Mouse (Mus musculus): ENCODE data around the gene Brix1. TPM values are rescaled to one million over a fixed set of nuclear protein-coding genes. Genes with fewer than 3 reads are reported as not detected.

Gene Brix1
- total and polyA plus RNA-seq, 3 experiments, result 25.3 to 354 (median 93.4) TPM

GRCm38 (mm10) chr15:10525896-10526295 lies 40.1 kb upstream of the Brix1 start:
- TF ChIP-seq ZC3H11A (IDR thresholded peaks at IDR 0.05; ENCODE audit: low read depth, low read length) (no peak), MAFK (IDR thresholded peaks at IDR 0.05; ENCODE audit: insufficient replicate concordance, low read length) (no peak), TBP (conservative IDR thresholded peaks at IDR 0.05; ENCODE audit: low read depth, low read length) (no peak), IRF4 (IDR thresholded peaks at IDR 0.05; ENCODE audit: low read depth, low read length) (no peak), PAX5 (IDR thresholded peaks at IDR 0.05; ENCODE audit: low read length) (no peak), SIN3A (IDR thresholded peaks at IDR 0.05; ENCODE audit: low read length) (no peak), TCF12 (IDR thresholded peaks at IDR 0.05; ENCODE audit: low read depth, low read length) (no peak), POLR2AphosphoS2 (IDR thresholded peaks at IDR 0.05; ENCODE audit: low read depth, low read length) (no peak), MYC (IDR thresholded peaks at IDR 0.05; ENCODE audit: low read depth, low read length) (no peak), ETS1 (conservative IDR thresholded peaks at IDR 0.05; ENCODE audit: low read depth, low read length) (no peak), GABPA (IDR thresholded peaks at IDR 0.05; ENCODE audit: insufficient replicate concordance, low read depth, low read length) (no peak), USF1 (IDR thresholded peaks at IDR 0.05; ENCODE audit: low read depth, low read length) (no peak), NRF1 (IDR thresholded peaks at IDR 0.05; ENCODE audit: low read depth, low read length) (no peak), MEF2A (IDR thresholded peaks at IDR 0.05; ENCODE audit: borderline replicate concordance, low read depth, low read length) (no peak), ZKSCAN1 (IDR thresholded peaks at IDR 0.05; ENCODE audit: borderline replicate concordance, low read depth, low read length) (no peak), RCOR1 (conservative IDR thresholded peaks at IDR 0.05; ENCODE audit: low read depth, low read length) (no peak)
- dilution Hi-C loops (cut with MboI; ENCODE audit: extremely low pct_ligation_motif_present, extremely low pct_unique_long_range_greater_than_20kb, low sequenced_read_pairs), result no loop called here
- DNase-seq (ENCODE audit: extremely low read depth), result no peak

DNA sequence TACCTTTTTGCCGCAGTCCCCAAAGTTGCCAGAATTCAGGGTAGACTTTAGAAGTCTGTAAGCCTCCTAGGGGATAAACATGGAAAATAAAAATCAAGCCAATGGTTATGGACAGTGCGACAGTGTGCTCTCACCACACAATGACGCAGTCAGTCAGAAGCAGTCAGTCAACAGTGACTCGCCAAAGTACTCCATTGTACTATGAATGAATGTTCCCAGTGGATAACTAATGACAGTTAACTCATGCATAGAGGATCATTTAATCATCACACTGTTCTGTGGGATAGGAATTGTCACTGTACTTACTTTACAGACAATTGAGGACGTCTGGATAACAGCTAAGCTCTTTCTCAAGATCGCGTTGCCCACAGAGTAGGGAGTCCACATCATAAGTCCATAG lies 29.4 kb upstream of the Brix1 start:
- dilution Hi-C loops (cut with MboI; ENCODE audit: extremely low pct_ligation_motif_present, extremely low pct_unique_long_range_greater_than_20kb, low sequenced_read_pairs), result no loop called here
- no peak for DNase-seq (ENCODE audit: extremely low read depth)

More at GRCm38 (mm10) chr15:10525896-10526295, 40.1 kb upstream of the Brix1 start:
- Histone ChIP-seq H3K4me1 (ENCODE audit: control insufficient read depth in 1 of 2, insufficient read depth in 2 of 2) (no peaks in the 10 kb centered on the region), H3K9ac (ENCODE audit: insufficient read depth, low read depth) (no peak overlapping the region), H3K27ac (ENCODE audit: insufficient read depth, low read depth) (no peak overlapping the region), H3K4me2 (ENCODE audit: insufficient read depth, low read depth, poor library complexity, severe bottlenecking) (no peak overlapping the region), H3K9me3 (replicated peaks; ENCODE audit: low read length) (no peaks in the 10 kb centered on the region), H3K79me2 (replicated peaks; ENCODE audit: control insufficient read depth, extremely low read depth, insufficient read depth, poor library complexity, severe bottlenecking) (no peaks in the 10 kb centered on the region), H3K36me3 (replicated peaks in 1 of 2; ENCODE audit: control insufficient read depth in 1 of 2, insufficient read depth in 1 of 2, low read length in 1 of 2) (no peaks in the 10 kb centered on the region), H3K4me3 (replicated peaks in 1 of 3; ENCODE audit: low read depth in 2 of 3, low read length in 2 of 3, poor library complexity in 1 of 3) (no peak overlapping the region), H3K27me3 (replicated peaks) (no peaks in the 10 kb centered on the region)
- in situ Hi-C loops (cut with MboI; ENCODE audit: low pct_ligation_motif_present, low pct_unique_long_range_greater_than_20kb, low sequenced_read_pairs), result no loop called here

More for the DNA sequence above, 29.4 kb upstream of the Brix1 start:
- H3K27ac ChIP-seq (ENCODE audit: insufficient read depth, low read depth), result no peak overlapping the region
- H3K27me3 ChIP-seq (replicated peaks), result no peaks in the 10 kb centered on the region
- H3K4me3 ChIP-seq (replicated peaks in 1 of 3; ENCODE audit: low read depth in 2 of 3, low read length in 2 of 3, poor library complexity in 1 of 3), result no peak overlapping the region
- H3K4me2 ChIP-seq (ENCODE audit: insufficient read depth, low read depth, poor library complexity, severe bottlenecking), result no peak overlapping the region
- no peak overlapping the region for H3K9ac ChIP-seq (ENCODE audit: insufficient read depth, low read depth)
- H3K4me1 ChIP-seq (ENCODE audit: control insufficient read depth in 1 of 2, insufficient read depth in 2 of 2), result no peaks in the 10 kb centered on the region
- no peaks in the 10 kb centered on the region for H3K36me3 ChIP-seq (replicated peaks in 1 of 2; ENCODE audit: control insufficient read depth in 1 of 2, insufficient read depth in 1 of 2, low read length in 1 of 2)
- in situ Hi-C loops (cut with MboI; ENCODE audit: low pct_ligation_motif_present, low pct_unique_long_range_greater_than_20kb, low sequenced_read_pairs), result no loop called here
- no peaks in the 10 kb centered on the region for H3K9me3 ChIP-seq (replicated peaks; ENCODE audit: low read length)
- H3K79me2 ChIP-seq (replicated peaks; ENCODE audit: control insufficient read depth, extremely low read depth, insufficient read depth, poor library complexity, severe bottlenecking), result no peaks in the 10 kb centered on the region
- TF ChIP-seq ZMIZ1 (IDR thresholded peaks at IDR 0.05; ENCODE audit: low read depth, low read length), result no peak
- TF ChIP-seq MAZ (IDR thresholded peaks at IDR 0.05; ENCODE audit: low read depth, low read length), result no peak
- no peak for TF ChIP-seq CTCF (conservative IDR thresholded peaks at IDR 0.05 in 1 of 2, IDR thresholded peaks at IDR 0.05 in 1 of 2; ENCODE audit: low read depth in 2 of 2, low read length in 2 of 2)
- TF ChIP-seq SMC3 (IDR thresholded peaks at IDR 0.05; ENCODE audit: low read depth, low read length), result no peak
- TF ChIP-seq MEF2A (IDR thresholded peaks at IDR 0.05; ENCODE audit: borderline replicate concordance, low read depth, low read length), result no peak
- TF ChIP-seq E2F4 (IDR thresholded peaks at IDR 0.05; ENCODE audit: insufficient replicate concordance, low read depth, low read length), result no peak
- TF ChIP-seq JUN (IDR thresholded peaks at IDR 0.05; ENCODE audit: insufficient read depth, low read depth, low read length), result no peak
- no peak for TF ChIP-seq PAX5 (IDR thresholded peaks at IDR 0.05; ENCODE audit: low read length)
- TF ChIP-seq ZNF384 (IDR thresholded peaks at IDR 0.05; ENCODE audit: low read depth, low read length), result no peak
- TF ChIP-seq RCOR1 (conservative IDR thresholded peaks at IDR 0.05; ENCODE audit: low read depth, low read length), result no peak
- no peak for TF ChIP-seq MYC (IDR thresholded peaks at IDR 0.05; ENCODE audit: low read depth, low read length)
- TF ChIP-seq POLR2A (IDR thresholded peaks at IDR 0.05; ENCODE audit: low read depth, low read length), result no peak
- no peak for TF ChIP-seq HCFC1 (IDR thresholded peaks at IDR 0.05; ENCODE audit: low read depth, low read length)
- TF ChIP-seq NRF1 (IDR thresholded peaks at IDR 0.05; ENCODE audit: low read depth, low read length), result no peak
- no peak for TF ChIP-seq MAX (IDR thresholded peaks at IDR 0.05; ENCODE audit: low read length)
- no peak for TF ChIP-seq IRF4 (IDR thresholded peaks at IDR 0.05; ENCODE audit: low read depth, low read length)
- TF ChIP-seq UBTF (IDR thresholded peaks at IDR 0.05; ENCODE audit: low read depth, low read length), result no peak
- TF ChIP-seq CHD1 (IDR thresholded peaks at IDR 0.05; ENCODE audit: low read depth, low read length), result no peak
